Mouse (Mus musculus): Measurements from ENCODE around the gene Kndc1.

The Kndc1 gene

GRCm38 (mm10) chr7:139951079-139951478, 56.6 kb downstream of the Kndc1 start:
- DNase-seq (ENCODE audit: low read depth, low spot score): no peak

- no peak for DNase-seq (ENCODE audit: low read depth, low spot score)
Measured at GRCm38 (mm10) chr7:139951991-139952633, 57.6 kb downstream of the Kndc1 start.

GRCm38 (mm10) chr7:139955505-139955904, 61.0 kb downstream of the Kndc1 start:
- DNase-seq (ENCODE audit: low read depth, low spot score): no peak

GRCm38 (mm10) chr7:139956658-139957057, 62.2 kb downstream of the Kndc1 start:
- no peak for DNase-seq (ENCODE audit: low read depth, low spot score)

GRCm38 (mm10) chr7:139957437-139957836, 62.9 kb downstream of the Kndc1 start:
- no peak for DNase-seq (ENCODE audit: low read depth, low spot score)

- no peak for DNase-seq (ENCODE audit: low read depth, low spot score)
Measured at GRCm38 (mm10) chr7:139957958-139958357, 63.5 kb downstream of the Kndc1 start.

- DNase-seq (ENCODE audit: low read depth, low spot score): no peak
Measured at GRCm38 (mm10) chr7:139961141-139961540, 66.6 kb downstream of the Kndc1 start.

- DNase-seq (ENCODE audit: low read depth, low spot score): no peak
Measured at GRCm38 (mm10) chr7:139963814-139964213, 69.3 kb downstream of the Kndc1 start.

- no peak for DNase-seq (ENCODE audit: low read depth, low spot score)
Measured at GRCm38 (mm10) chr7:139967175-139967574, 72.7 kb downstream of the Kndc1 start.

- no peak for DNase-seq (ENCODE audit: low read depth, low spot score)
Measured at GRCm38 (mm10) chr7:139968428-139968827, 73.9 kb downstream of the Kndc1 start.

- DNase-seq (ENCODE audit: low read depth, low spot score): peak; percentile 93
Measured at GRCm38 (mm10) chr7:139969348-139970130, 75.0 kb downstream of the Kndc1 start.

GRCm38 (mm10) chr7:139970216-139970919, 75.9 kb downstream of the Kndc1 start:
- DNase-seq (ENCODE audit: low read depth, low spot score): no peak

GRCm38 (mm10) chr7:139970979-139971378, 76.5 kb downstream of the Kndc1 start:
- no peak for DNase-seq (ENCODE audit: low read depth, low spot score)

- peak; percentile 71 for DNase-seq (ENCODE audit: low read depth, low spot score)
Measured at GRCm38 (mm10) chr7:139971436-139971835, 76.9 kb downstream of the Kndc1 start.

- DNase-seq (ENCODE audit: low read depth, low spot score): peak; percentile 43
Measured at GRCm38 (mm10) chr7:139972923-139973331, 78.4 kb downstream of the Kndc1 start.

- no peak for DNase-seq (ENCODE audit: low read depth, low spot score)
Measured at GRCm38 (mm10) chr7:139974307-139974706, 79.8 kb downstream of the Kndc1 start.

GRCm38 (mm10) chr7:139975471-139975870, 81.0 kb downstream of the Kndc1 start:
- DNase-seq (ENCODE audit: low read depth, low spot score): no peak

GRCm38 (mm10) chr7:139978278-139978892, 83.9 kb downstream of the Kndc1 start, which contains the start of gene 6430531B16Rik:
Gene 6430531B16Rik (minus strand): TSS chr7:139978755.
- DNase-seq (ENCODE audit: low read depth, low spot score): peak; percentile 96

- peak; percentile 53 for DNase-seq (ENCODE audit: low read depth, low spot score)
Measured at GRCm38 (mm10) chr7:139979011-139979719, 84.7 kb downstream of the Kndc1 start.

- DNase-seq (ENCODE audit: low read depth, low spot score): no peak
Measured at GRCm38 (mm10) chr7:139980778-139981177, 86.3 kb downstream of the Kndc1 start.

- DNase-seq (ENCODE audit: low read depth, low spot score): no peak
Measured at GRCm38 (mm10) chr7:139982058-139982457, 87.6 kb downstream of the Kndc1 start.

Data from brain, adult 2 months (tissue).